Mouse (Mus musculus): ENCODE data around the gene Usf1.

The Usf1 gene

DNA sequence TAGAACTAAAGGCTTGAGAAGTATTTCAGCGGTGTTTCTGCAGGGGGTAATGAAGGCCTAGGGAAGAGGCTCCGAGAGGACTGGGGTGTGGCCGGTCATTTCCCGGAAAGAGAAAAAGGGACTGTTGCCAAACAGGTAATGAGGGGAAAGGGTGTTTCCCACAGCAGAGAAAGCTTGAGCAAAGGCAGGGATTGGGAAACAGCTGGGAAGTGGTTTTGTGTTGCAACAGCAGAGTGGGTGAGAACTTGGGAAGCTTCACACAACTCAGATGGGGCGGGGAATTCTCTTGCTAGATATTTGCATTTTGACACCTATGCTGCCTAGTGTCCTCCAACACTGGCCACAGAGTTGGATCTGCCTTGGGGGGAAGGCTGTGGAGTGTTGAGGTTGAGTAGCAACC, 41.8 kb downstream of the Usf1 start:
- DNase-seq (ENCODE audit: low spot score): peak; percentile 75

- no peak for DNase-seq (ENCODE audit: low spot score)
Observed at GRCm38 (mm10) chr1:171454926-171455325, 43.8 kb downstream of the Usf1 start.

DNA sequence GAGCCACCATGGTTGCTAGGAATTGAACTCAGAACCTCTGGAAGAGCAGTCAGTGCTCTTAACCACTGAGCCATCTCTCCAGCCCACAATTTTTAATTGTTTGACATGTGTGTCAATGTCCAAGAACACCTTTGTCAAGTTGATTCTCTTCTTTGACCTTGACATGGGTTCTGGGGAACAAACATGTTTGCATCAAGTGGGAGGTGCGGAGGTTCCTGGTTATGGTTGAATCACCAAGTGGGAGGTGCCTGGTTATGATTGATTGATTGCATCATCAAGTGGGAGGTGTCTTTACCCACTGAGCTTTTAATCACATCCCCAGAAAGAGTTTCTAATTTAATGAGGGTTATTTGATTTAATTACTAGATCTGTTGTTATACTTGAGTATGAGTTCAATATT, 46.5 kb downstream of the Usf1 start:
- no peak for DNase-seq (ENCODE audit: low spot score)

DNA sequence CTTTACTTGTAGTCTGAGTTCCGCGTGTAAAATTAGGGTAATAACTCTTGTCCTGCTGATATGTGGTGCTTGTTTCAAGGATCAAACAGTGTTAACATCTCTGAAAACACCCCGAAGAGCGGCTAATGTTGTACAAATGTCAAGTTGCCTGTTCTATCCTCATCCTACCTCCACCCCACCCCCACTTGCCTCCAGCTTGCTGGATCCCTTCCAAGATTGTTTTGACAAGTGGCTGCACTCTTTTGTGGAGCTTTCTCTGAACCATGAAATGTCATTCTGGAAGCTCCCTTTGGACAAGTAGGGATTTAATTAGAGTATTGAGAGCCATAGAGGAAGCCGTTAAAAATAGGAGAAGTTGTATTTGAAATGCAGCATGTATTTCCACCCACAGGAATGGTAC, 48.7 kb downstream of the Usf1 start:
- DNase-seq (ENCODE audit: low spot score): peak; percentile 52

- no peak for DNase-seq (ENCODE audit: low spot score)
Observed at GRCm38 (mm10) chr1:171460551-171461503, 49.7 kb downstream of the Usf1 start.

- DNase-seq (ENCODE audit: low spot score): no peak
Observed at GRCm38 (mm10) chr1:171463133-171463532, 52.0 kb downstream of the Usf1 start.

DNA sequence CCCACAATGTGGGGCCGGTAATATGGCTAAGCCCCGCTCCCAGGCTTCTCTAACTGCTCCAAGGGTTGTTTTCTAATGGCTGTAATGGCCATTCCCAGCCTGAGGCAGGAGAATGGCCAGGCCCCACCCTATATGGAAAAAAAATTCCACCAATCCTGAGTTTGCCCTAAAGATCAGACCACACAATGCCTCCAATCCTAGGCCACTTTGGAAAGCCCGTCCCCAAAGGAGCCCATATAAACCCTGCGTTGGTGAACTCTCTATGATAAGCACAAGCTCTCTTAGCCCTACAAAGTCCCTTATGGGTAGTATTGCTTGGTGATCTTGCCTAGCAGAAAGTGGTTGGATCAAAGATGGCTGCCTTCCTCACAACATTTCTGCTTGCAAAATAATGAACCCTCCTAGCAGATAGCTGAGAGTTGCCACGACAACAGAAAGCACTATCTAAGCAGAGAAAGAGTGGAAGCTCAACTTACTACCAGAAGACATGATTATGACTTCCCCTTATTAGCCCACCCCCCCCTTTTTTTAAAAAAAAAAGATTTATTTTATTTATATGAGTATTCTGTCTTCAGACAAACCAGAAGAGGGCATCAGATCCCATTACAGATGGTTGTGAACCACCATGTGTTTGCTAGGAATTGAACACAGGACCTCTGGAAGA, 54.8 kb downstream of the Usf1 start:
- DNase-seq (ENCODE audit: low spot score): no peak

DNA sequence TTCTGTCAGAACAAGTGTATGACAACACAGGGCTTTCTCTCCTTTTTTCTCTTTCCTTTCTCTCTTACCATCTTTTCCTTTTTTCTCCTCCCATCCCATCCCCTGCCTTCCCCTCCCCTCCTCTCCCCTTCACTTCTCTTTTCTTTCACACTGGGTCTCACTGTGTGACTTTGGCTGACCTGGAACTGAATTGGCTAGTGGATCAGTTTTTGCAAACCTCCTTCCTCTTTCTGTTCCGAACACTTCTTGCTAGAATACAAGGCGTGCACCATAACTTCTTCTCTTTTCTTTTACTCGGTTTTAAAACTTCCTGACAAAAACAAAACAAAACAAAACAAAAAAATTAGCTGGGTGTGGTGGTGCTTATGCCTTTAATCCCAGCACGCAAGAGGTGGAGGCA, 55.5 kb downstream of the Usf1 start:
- no peak for DNase-seq (ENCODE audit: low spot score)

Data from adipocyte (in vitro differentiated cells).